Mouse (Mus musculus) testis, adult 2 months (tissue): ENCODE results near the gene Thrb.

ENCODE experiments used
- CTCF ChIP-seq: fragments of 200-500 bp; IDR thresholded peaks from 2 replicates; pipeline ENCODE4 v1.5.1; 2012; ENCODE audit warnings: low read depth, mild to moderate bottlenecking, inconsistent platforms, low read length, moderate library complexity; ENCODE audit not compliant: control insufficient read depth, insufficient read depth, insufficient replicate concordance
- POLR2A ChIP-seq: fragments of 200-500 bp; IDR thresholded peaks from 2 replicates; pipeline ENCODE4 v1.6.1; 2012; ENCODE audit warnings: low read depth, mild to moderate bottlenecking, inconsistent platforms, low read length, moderate library complexity; ENCODE audit not compliant: control insufficient read depth

DNA sequence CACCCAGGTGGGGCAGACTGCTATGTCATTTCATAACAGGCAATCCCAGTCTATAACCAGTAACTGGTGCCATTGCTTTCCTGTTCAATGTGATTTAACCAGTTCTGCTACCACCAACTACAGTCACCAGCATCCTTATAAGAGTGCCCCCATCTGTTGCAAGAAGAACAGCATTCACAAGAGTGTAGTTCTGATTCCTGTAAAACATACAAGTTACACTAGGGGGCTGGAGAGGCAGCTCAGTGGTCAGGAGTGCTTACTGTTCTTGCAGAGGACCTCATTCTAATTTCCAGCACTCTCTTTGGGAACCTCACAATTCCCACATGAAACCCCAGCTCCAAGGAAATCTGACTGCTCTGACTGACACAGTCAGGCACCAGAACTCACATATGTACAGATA is 318.2 kb downstream of the Thrb start:
- TF ChIP-seq CTCF (no peak), POLR2A (no peak)
